Mouse (Mus musculus) MEL-GATA-1-ER (cell line): ENCODE data around the gene Thbd.

ENCODE experiments used
- DNase-seq: peaks from one replicate; pipeline ENCODE4 v3.0.0-alpha.2; 2012; ENCODE audit warnings: low read depth; ENCODE audit errors: extremely low read depth

Thbd gene

DNA sequence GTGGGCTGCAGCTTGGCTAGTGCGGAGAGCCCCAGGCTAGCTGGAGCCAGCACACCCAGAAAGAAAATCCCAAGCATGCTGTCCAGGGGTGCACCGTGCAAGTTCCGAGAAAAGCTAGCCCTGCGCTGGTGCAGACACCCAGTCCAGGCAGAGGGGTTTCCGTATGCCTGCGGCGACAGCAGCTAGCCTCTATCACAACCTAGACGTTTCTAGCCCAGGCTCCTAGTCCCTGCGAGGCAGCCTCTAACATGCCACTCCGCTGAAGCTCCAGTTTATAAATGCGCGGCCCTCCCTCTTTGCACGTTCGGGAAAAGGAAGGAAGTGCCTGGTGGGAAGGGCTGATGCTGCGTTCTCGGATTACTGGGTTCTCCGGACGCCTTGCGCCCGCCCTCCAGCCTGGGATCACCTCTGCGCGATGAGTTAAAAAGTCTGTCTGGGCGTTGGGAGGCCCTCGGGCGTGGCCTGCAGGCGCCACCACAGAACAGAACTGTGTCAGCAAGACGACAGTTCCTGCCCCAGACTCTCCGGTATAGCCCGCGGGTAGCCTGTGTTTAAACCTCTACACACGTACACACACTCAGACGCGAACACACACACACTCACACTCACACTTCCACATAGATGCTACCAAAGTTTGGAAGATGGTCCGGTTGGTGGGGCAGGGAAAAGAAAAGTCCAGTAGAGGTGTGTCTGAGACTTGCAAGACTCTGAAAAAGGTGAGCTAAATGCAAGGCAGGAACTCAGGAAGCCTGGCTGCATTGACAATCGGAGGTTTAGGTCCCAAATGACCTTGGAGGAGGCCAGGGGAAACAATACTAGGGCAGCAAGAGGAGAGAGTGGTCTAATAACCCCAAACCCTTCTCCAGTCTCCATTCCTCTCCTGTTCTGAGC, at the start of gene Thbd:
Thbd (minus strand) TSS at position 319 of the 891 bp plus-strand sequence.
- DNase-seq = no peak

DNA sequence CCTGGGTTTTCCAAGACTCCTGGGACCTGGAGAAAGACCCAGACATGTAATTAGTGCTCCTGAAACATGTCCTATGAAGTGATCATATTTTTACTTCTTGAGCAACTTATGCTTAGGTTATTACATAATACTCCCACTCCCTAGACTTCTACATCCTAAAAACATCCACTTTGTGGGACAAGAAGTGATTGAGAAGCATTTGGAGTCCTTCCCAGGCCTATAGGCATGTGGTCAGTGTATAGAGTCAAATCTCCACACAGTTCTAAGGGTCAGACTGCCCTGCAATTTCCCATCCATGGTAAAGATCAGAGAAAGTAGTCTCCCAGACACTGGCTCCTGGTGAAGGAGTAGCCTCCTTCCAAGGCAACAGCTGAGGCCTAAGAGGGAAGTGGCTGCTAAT, 47.4 kb upstream of the Thbd start:
- DNase-seq = no peak

GRCm38 (mm10) chr2:148454014-148454542, 46.1 kb upstream of the Thbd start:
- no peak for DNase-seq

DNA sequence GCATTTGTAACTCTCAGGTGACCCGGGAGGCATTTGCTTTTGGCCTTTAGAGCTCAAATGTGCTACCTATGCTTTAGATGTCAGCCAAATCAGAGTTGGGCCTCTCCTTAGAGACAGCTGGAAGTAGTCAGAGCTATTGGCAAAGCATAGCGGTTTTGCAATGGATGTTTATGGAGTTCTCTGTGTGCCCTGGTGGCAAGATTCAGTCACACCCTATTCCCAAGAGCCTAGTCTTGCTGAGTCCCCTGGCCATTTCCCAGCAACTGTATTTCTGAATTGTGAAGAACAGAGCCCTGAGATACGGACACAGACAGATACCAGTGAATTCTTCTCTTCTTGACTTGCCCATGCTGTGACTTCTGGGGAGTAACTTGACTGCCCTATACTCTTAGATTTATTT, 45.1 kb upstream of the Thbd start:
- DNase-seq = no peak

GRCm38 (mm10) chr2:148451498-148451897, 43.5 kb upstream of the Thbd start:
- DNase-seq = no peak

- DNase-seq = no peak
These were observed 42.6 kb upstream of the Thbd start for GRCm38 (mm10) chr2:148450616-148451015.

DNA sequence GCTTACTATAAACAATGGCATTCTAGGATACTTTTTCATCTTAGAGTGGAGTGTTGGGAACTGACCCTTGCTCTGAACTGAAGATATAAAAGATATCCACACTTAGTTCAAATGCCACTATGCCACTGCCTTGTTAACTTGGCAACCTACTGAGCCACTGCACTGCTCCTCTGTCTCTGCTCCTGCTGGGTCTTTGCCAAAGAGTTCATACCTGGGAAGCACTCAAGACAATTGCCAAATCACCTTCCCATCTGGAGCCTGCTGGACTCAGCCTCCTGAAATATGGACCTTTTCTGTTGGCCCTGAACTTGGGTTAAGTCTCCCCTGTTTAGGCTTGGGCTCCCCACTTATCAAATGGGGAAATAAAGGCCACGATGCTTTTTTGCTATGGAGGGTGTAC, 41.7 kb upstream of the Thbd start:
- no peak for DNase-seq

- DNase-seq = no peak
These were observed 38.5 kb upstream of the Thbd start for GRCm38 (mm10) chr2:148446446-148446845.

- DNase-seq = no peak
These were observed 37.6 kb upstream of the Thbd start for GRCm38 (mm10) chr2:148445616-148446015.

GRCm38 (mm10) chr2:148444472-148444871, 36.5 kb upstream of the Thbd start:
- no peak for DNase-seq

DNA sequence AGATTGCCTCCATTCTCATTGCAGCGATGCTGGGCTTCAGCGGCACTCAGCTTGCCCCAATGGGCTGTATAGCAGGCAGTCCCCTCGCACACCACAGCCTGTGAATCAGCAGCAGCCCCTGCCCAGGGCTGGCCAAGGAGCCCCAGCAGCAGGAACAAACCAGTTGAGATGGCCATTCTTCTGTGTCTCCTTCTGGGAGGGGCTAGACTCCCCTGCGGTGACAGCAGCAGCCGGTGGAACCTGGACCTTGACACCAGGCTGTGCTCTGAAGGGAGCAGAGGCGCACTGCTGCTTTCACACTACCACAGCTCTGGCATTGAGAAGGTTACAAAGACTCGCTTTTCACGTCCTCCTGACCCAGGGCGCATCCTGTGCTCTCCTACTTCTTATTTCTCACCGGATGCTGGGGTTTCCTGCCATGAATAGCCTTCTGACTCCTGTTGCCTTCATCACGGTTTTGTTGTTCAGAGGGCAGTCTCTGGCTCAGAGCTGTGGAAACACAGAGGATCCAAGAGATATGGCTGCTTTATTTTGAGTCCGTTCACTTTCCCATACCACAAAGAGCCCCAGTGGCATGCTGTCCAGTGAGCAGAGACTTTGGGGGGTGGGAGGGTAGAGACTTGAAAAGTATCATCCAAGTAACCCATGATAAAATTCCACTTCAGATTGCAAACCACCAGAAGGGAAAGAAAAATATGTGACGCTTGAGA, 35.4 kb upstream of the Thbd start, which contains the start of gene Cd93:
Cd93 (minus strand) TSS at position 315 of the 710 bp plus-strand sequence.
- DNase-seq = no peak

GRCm38 (mm10) chr2:148442710-148443109, 34.7 kb upstream of the Thbd start:
- DNase-seq = no peak

DNA sequence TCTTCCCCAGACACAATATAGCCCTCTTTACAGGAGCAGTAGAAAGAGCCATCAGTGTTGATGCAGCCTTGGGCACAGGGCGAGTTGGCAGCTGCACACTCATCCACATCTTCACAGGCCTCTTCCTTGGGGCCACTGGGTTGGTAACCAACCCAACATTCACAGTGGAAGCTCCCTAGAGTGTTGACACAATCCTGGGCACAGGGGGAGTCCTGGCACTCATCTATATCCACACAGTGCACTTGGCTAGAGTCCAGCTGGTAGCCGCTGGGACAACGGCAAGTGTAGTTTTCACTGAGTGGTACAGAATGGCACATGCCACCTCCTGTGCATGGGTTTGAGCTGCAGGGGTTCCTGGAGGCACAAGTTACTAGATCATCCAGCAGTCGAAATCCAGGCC, 34.2 kb upstream of the Thbd start:
- no peak for DNase-seq

DNA sequence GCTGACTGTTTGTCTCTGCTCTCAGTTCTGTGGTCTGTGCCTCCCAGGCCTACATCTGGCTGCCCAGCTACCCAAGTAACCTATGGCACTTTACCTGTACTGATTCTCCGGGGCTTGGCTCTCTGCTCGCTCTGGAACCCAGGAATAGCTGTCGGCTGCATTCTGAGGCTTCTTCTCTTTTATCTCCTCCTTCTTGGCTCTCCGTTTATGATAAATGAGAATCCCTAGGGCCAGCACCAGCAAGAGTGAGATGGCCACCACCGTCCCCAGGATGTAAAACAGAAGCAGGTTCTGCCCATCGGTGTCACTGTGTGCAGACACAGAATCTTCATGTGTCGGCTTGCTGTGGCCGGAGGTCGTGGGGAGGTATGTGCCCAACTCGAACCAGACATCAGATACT, 33.4 kb upstream of the Thbd start:
- DNase-seq = no peak

DNA sequence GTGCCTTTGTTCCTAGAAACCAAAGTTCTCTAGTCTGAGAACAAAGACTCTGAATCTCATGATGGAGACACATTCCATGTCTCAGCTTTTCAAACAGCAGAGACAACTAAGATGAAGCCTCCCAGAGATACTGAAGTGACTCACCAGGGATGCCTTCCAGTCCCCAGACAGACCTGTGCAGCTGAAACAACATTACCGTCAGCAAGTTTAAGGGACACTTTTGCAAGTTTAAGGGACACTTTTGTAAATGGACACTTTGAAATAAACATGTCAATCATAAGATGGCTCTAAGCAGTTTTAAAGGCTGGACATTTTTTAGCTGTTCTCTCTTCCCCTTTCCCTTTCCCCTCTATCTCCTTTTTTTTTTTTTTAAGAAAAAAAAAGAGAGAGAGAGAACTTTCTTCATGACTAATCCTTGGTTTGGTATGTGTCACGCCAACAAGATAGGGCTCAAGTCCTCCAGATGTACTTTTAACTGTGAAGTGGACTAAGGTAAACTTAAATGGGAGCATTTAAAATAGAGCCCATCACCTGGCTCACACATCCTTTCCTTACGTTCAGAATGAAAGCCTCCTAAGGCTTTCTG, 31.8 kb upstream of the Thbd start:
- DNase-seq = no peak

DNA sequence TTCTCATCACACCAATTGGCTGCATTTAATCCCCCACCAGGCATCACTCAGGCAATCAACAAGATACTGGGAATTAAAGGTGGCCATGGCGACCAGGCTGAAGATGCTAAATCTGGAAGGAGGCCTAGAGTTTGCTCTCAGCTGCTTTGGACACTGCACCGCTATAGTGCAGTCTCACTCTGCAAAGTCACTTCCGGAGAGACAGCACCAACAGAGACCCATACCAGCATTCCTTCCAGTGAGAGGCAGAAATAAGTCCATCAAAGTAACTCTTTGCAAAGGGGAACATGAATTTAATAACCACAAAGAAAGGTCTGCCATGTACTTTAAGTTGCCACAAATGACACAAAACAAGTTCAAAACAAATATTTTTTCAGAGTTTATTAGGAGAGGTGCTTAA, 28.3 kb upstream of the Thbd start:
- DNase-seq = no peak

- no peak for DNase-seq
These were observed 24.4 kb upstream of the Thbd start for GRCm38 (mm10) chr2:148432346-148432745.

GRCm38 (mm10) chr2:148430941-148431340, 23.0 kb upstream of the Thbd start:
- DNase-seq = no peak

DNA sequence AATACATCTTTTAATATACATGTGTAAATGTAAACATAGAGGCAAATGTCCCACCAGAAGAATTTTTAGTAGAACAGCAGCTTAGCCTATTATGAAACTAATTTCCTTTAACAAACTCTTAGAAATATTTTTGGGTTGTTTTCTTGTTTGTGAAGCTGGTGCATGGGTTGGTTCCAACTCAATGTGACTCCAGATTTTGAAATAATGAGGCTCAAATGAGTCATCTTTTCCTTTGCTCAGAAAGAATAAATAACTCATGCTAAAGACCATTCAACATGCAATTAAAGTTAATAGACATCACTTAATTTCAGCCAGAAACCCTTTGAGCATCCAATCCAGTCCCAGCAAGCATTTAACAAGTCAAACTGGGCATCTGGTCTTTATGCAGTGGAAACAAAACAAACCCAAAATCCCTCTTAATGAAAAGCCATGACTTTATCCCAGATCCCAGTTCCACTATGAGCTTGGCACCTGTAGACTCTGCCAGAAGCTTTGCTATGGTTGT, 21.1 kb upstream of the Thbd start:
- DNase-seq = no peak

DNA sequence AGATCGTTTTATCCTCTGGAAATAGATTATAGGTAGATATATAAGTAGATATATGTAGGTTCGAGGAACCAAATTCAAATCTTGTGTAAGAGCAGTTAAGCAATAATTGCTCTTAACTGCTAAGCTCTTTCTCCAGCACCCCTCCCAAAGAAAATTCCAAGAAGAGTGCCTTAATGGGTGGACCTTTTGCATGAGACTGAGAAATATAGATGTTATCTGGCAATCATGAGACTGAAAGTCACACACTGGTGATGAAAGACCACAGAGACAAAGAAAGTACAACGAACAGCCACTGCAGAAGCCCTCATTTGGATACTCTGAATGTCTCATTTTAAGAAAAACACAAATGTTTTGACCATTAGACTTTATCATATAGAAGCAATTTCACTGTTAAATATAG, 20.5 kb upstream of the Thbd start:
- no peak for DNase-seq

- no peak for DNase-seq
These were observed 19.6 kb upstream of the Thbd start for GRCm38 (mm10) chr2:148427553-148427952.
